Mouse (Mus musculus): Measurements from ENCODE around the gene Slc15a1. TPM values are rescaled to one million over a fixed set of nuclear protein-coding genes. Genes with fewer than 3 reads are reported as not detected.

Gene Slc15a1
- total and polyA plus RNA-seq, 2 experiments from 2014 or later = 0.18 TPM; not detected in 1

DNA sequence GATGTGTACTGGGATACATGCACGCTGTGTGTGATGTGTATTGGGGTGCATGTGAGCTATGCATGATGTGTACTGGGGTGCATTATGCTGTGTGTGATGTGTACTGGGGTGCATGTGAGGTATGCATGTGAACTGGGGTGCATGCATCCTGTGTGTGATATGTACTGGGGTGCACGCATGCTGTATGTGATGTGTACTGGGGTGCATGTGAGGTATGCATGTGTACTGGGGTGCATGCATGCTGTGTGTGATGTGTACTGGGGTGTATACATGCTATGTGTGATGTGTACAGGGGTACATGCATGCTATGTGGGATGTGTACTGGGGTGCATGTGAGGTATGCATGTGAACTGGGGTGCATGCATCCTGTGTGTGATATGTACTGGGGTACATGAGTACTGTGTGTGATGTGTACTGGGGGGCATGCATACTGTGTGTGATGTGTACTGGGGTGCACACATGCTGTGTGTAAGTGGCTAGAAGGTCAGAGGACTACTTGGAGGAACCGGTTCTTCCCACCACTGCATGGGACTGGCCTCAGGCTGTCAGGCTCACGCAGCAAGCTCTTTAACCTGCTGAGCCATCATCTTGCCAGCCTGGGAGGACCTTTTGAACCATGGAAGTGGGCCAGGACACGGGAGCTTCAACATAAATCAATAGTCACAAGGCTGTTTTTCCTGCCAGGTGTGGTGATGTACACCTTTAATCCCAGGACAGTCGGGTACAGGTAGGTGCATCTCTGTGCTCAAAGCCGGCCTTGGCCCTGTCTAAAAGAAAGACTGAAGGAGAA lies 79.9 kb downstream of the Slc15a1 start:
- H3K9me3 ChIP-seq (ENCODE audit: low read length) = no peaks in the 10 kb centered on the region
- H3K9ac ChIP-seq = no peak overlapping the region
- TF ChIP-seq CTCF (IDR thresholded peaks at IDR 0.05; ENCODE audit: low read depth) = no peak
- H3K4me1 ChIP-seq (ENCODE audit: insufficient read depth) = no peaks in the 10 kb centered on the region
- no peaks in the 10 kb centered on the region for H3K36me3 ChIP-seq (ENCODE audit: insufficient read depth)
- H3K27me3 ChIP-seq (ENCODE audit: insufficient read depth, low read length) = no peaks in the 10 kb centered on the region
- ATAC-seq (no peak), DNase-seq (no peak)
- H3K4me2 ChIP-seq (ENCODE audit: low read depth) = no peak overlapping the region
- H3K27ac ChIP-seq (ENCODE audit: low read depth, low read length) = no peak overlapping the region
- 88% methylated on average over 7 of the region's 7 CpGs for WGBS
- no peak overlapping the region for H3K4me3 ChIP-seq (ENCODE audit: low read depth, low read length)

- Histone ChIP-seq H3K9ac (no peak overlapping the region), H3K4me1 (ENCODE audit: insufficient read depth) (no peaks in the 10 kb centered on the region), H3K9me3 (ENCODE audit: low read length) (no peaks in the 10 kb centered on the region), H3K4me3 (ENCODE audit: low read depth, low read length) (no peak overlapping the region), H3K27ac (ENCODE audit: low read depth, low read length) (no peak overlapping the region), H3K27me3 (ENCODE audit: insufficient read depth, low read length) (no peaks in the 10 kb centered on the region), H3K36me3 (ENCODE audit: insufficient read depth) (no peaks in the 10 kb centered on the region), H3K4me2 (ENCODE audit: low read depth) (no peak overlapping the region)
- 46% methylated on average over 7 of the region's 7 CpGs for WGBS
- ATAC-seq = no peak
- no peak for TF ChIP-seq CTCF (IDR thresholded peaks at IDR 0.05; ENCODE audit: low read depth)
- no peak for DNase-seq
Observed at GRCm38 (mm10) chr14:121423341-121423751, 81.7 kb downstream of the Slc15a1 start.

- no peak overlapping the region for H3K4me3 ChIP-seq (ENCODE audit: low read depth, low read length)
Observed at GRCm38 (mm10) chr14:121422664-121423340, 82.2 kb downstream of the Slc15a1 start.

GRCm38 (mm10) chr14:121422000-121422399 lies 83.1 kb downstream of the Slc15a1 start:
- H3K36me3 ChIP-seq (ENCODE audit: insufficient read depth) = no peaks in the 10 kb centered on the region
- H3K27me3 ChIP-seq (ENCODE audit: insufficient read depth, low read length) = no peaks in the 10 kb centered on the region
- H3K27ac ChIP-seq (ENCODE audit: low read depth, low read length) = no peak overlapping the region
- no peaks in the 10 kb centered on the region for H3K4me1 ChIP-seq (ENCODE audit: insufficient read depth)
- no peak for DNase-seq
- H3K9ac ChIP-seq = no peak overlapping the region
- WGBS = 92% methylated on average over 4 of the region's 4 CpGs
- no peak for ATAC-seq
- TF ChIP-seq CTCF (IDR thresholded peaks at IDR 0.05; ENCODE audit: low read depth) = no peak
- H3K9me3 ChIP-seq (ENCODE audit: low read length) = no peaks in the 10 kb centered on the region
- H3K4me3 ChIP-seq (ENCODE audit: low read depth, low read length) = no peak overlapping the region
- H3K4me2 ChIP-seq (ENCODE audit: low read depth) = no peak overlapping the region

More at GRCm38 (mm10) chr14:121422664-121423340, 82.2 kb downstream of the Slc15a1 start:
- no peak overlapping the region for H3K27ac ChIP-seq (ENCODE audit: low read depth, low read length)
- H3K27me3 ChIP-seq (ENCODE audit: insufficient read depth, low read length) = no peaks in the 10 kb centered on the region
- H3K9me3 ChIP-seq (ENCODE audit: low read length) = no peaks in the 10 kb centered on the region
- TF ChIP-seq CTCF (IDR thresholded peaks at IDR 0.05; ENCODE audit: low read depth) = no peak
- H3K4me2 ChIP-seq (ENCODE audit: low read depth) = no peak overlapping the region
- WGBS = 82% methylated on average over 4 of the region's 4 CpGs
- DNase-seq (no peak), ATAC-seq (no peak)
- no peak overlapping the region for H3K9ac ChIP-seq
- no peaks in the 10 kb centered on the region for H3K36me3 ChIP-seq (ENCODE audit: insufficient read depth)
- H3K4me1 ChIP-seq (ENCODE audit: insufficient read depth) = no peaks in the 10 kb centered on the region

DNA sequence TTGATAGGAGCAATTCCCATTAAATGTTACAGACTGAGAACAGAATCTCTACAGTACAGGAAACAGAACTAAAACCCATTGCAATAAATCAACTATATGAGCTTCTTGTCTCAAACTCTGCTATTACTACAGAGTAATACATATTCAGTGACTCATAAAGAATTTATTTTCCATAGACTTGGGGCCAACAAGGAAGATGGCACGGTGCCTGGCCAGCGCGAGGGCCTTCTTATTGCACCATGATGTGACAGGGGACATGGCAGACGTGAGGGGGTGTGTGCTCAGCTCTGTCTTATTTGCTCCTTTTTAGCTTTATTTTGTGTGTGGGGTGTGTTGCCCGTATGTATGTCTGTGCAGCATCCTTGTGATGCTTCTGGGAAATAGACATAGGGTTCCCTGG lies 87.5 kb downstream of the Slc15a1 start:
- TF ChIP-seq CTCF (IDR thresholded peaks at IDR 0.05; ENCODE audit: low read depth) = no peak
- Histone ChIP-seq H3K4me1 (ENCODE audit: insufficient read depth) (no peaks in the 10 kb centered on the region), H3K27me3 (ENCODE audit: insufficient read depth, low read length) (no peaks in the 10 kb centered on the region), H3K36me3 (ENCODE audit: insufficient read depth) (no peaks in the 10 kb centered on the region), H3K27ac (ENCODE audit: low read depth, low read length) (no peak overlapping the region), H3K4me3 (ENCODE audit: low read depth, low read length) (no peak overlapping the region), H3K9me3 (ENCODE audit: low read length) (no peaks in the 10 kb centered on the region), H3K4me2 (ENCODE audit: low read depth) (no peak overlapping the region), H3K9ac (no peak overlapping the region)
- WGBS = 72% methylated on average over 5 of the region's 5 CpGs
- DNase-seq = no peak
- ATAC-seq = no peak

GRCm38 (mm10) chr14:121416626-121417319 lies 88.3 kb downstream of the Slc15a1 start:
- no peaks in the 10 kb centered on the region for H3K27me3 ChIP-seq (ENCODE audit: insufficient read depth, low read length)

More at GRCm38 (mm10) chr14:121416626-121417319, 88.3 kb downstream of the Slc15a1 start:
- no peaks in the 10 kb centered on the region for H3K36me3 ChIP-seq (ENCODE audit: insufficient read depth)
- no peak overlapping the region for H3K27ac ChIP-seq (ENCODE audit: low read depth, low read length)
- DNase-seq (no peak), ATAC-seq (no peak)
- H3K4me1 ChIP-seq (ENCODE audit: insufficient read depth) = no peaks in the 10 kb centered on the region
- H3K9ac ChIP-seq = no peak overlapping the region
- no peak for TF ChIP-seq CTCF (IDR thresholded peaks at IDR 0.05; ENCODE audit: low read depth)
- 92% methylated on average over 11 of the region's 12 CpGs for WGBS
- H3K4me2 ChIP-seq (ENCODE audit: low read depth) = no peak overlapping the region
- no peaks in the 10 kb centered on the region for H3K9me3 ChIP-seq (ENCODE audit: low read length)
- H3K4me3 ChIP-seq (ENCODE audit: low read depth, low read length) = no peak overlapping the region
